Mouse (Mus musculus) ES-Bruce4 (cell line): Measurements from ENCODE around the gene Tmem120a. TPM values are rescaled to one million over a fixed set of nuclear protein-coding genes. Genes with fewer than 3 reads are reported as not detected.

Experiments
- H3K27ac ChIP-seq: 2 replicates; pipeline ENCODE4 v1.5.1; 2012; ENCODE audit warnings: low read length, inconsistent platforms; ENCODE audit not compliant: insufficient read depth
- H3K27me3 ChIP-seq: 2 replicates; pipeline ENCODE4 v1.6.1; 2012; ENCODE audit warnings: mild to moderate bottlenecking, low read length, inconsistent platforms; ENCODE audit not compliant: control insufficient read depth, poor library complexity, insufficient read depth, severe bottlenecking
- H3K36me3 ChIP-seq: 2 replicates; pipeline ENCODE4 v1.6.1; 2012; ENCODE audit warnings: inconsistent platforms, mild to moderate bottlenecking, low read length, moderate library complexity; ENCODE audit not compliant: control insufficient read depth, poor library complexity, insufficient read depth, severe bottlenecking
- H3K4me1 ChIP-seq: one replicate; pipeline ENCODE4 v1.8.1; 2011; ENCODE audit warnings: low read length; ENCODE audit not compliant: control insufficient read depth, insufficient read depth
- H3K4me3 ChIP-seq: 2 replicates; pipeline ENCODE4 v1.5.1; 2011; ENCODE audit warnings: low read depth, mild to moderate bottlenecking, low read length
- H3K9ac ChIP-seq: 2 replicates; pipeline ENCODE4 v1.6.1; 2012; ENCODE audit warnings: low read depth, mild to moderate bottlenecking, inconsistent platforms; ENCODE audit not compliant: poor library complexity, severe bottlenecking
- H3K9me3 ChIP-seq: replicated peaks from 2 replicates; pipeline ENCODE4 v1.6.1; 2012; ENCODE audit warnings: mild to moderate bottlenecking, low read length, inconsistent platforms; ENCODE audit not compliant: control insufficient read depth, poor library complexity, insufficient read depth, severe bottlenecking
- CTCF ChIP-seq: IDR thresholded peaks from one replicate; pipeline ENCODE4 v1.8.1; 2011; ENCODE audit warnings: low read depth, low read length
- EP300 ChIP-seq: IDR thresholded peaks from 2 replicates; pipeline ENCODE4 v1.6.1; 2011; ENCODE audit warnings: low read depth, low read length; ENCODE audit not compliant: insufficient read depth
- POLR2A ChIP-seq: IDR thresholded peaks from one replicate; pipeline ENCODE4 v1.8.1; 2011; ENCODE audit warnings: low read length; ENCODE audit not compliant: insufficient read depth
- polyA plus RNA-seq: library from polyadenylated mRNA; stranded (reverse); fragments of >200 nt; gene quantifications from 2 replicates; pipeline ENCODE4 v1.2.4, GENCODE M21; 2011; ENCODE audit warnings: low read depth; ENCODE audit not compliant: missing spikeins, insufficient read depth, insufficient read length

The Tmem120a gene
- polyA plus RNA-seq, 1 experiment, result 63.7 TPM

DNA sequence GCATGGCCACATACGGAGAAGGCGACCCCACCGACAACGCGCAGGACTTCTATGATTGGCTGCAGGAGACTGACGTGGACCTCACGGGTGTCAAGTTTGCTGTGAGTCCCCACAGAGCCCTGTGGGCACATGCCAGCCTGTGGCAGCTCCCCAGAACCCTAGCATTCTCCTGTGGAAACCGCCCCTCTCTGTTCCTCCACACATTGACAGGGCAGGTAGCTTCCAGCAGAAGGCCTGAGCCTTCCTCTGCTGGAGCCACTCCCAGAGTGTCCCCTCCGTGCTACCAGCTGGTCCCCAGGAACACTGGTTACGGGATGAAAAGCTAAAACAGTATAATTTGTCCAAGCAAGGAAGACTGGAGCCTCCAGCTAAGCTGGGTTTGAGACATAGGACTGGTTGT, 14.0 kb downstream of the Tmem120a start:
- Histone ChIP-seq H3K9me3 (no peaks in the 10 kb centered on the region), H3K9ac (no peak overlapping the region), H3K36me3 (0 out of 2 replicates have a peak, but pooled peaks cover 2% of the 10 kb centered on the region), H3K27me3 (no peaks in the 10 kb centered on the region), H3K4me1 (peaks cover 4% of the 10 kb centered on the region), H3K27ac (no peak overlapping the region), H3K4me3 (no peak overlapping the region)
- TF ChIP-seq EP300 (no peak), POLR2A (no peak), CTCF (no peak)

DNA sequence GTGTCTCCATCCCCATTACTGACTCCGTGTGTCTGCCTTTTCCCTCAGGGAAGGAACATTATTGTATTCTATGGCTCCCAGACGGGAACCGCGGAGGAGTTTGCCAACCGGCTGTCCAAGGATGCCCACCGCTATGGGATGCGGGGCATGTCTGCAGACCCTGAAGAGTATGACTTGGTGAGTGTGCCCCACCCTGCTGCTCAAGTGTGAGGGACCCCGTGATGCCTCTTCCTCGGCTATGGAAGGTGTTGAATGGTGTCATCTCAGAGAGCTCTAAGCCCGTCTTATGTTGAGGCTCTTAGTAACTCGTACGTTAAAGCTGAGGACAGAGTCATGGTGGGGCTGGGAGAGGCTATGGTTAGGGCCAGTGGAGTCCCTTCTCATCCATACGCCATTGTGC, 14.9 kb downstream of the Tmem120a start:
- H3K4me3 ChIP-seq, result no peak overlapping the region
- no peak overlapping the region for H3K27ac ChIP-seq
- TF ChIP-seq POLR2A (no peak), CTCF (no peak), EP300 (no peak)
- H3K4me1 ChIP-seq, result peaks cover 3% of the 10 kb centered on the region
- no peaks in the 10 kb centered on the region for H3K36me3 ChIP-seq
- no peaks in the 10 kb centered on the region for H3K9me3 ChIP-seq
- H3K27me3 ChIP-seq, result no peaks in the 10 kb centered on the region
- no peak overlapping the region for H3K9ac ChIP-seq

DNA sequence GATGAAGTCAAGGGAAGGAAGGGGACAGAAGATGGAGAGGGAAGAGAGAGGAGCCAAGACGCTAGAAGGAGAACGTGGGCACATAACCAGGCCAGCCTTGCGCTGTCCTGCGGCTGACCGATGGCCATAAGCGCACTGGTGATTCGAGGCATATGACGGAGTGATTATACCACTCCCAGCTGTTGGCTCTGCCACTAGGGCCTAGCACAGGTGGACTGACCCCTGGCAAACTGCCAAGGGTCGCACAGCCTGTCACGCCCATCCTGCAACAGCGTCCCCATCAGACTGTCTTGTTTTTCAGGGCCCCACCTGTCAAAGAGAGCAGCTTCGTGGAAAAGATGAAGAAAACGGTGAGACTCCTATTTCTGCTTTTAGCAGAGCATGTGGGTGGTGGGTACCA, 15.9 kb downstream of the Tmem120a start:
- TF ChIP-seq EP300 (no peak), POLR2A (no peak), CTCF (no peak)
- Histone ChIP-seq H3K36me3 (no peaks in the 10 kb centered on the region), H3K27ac (no peak overlapping the region), H3K4me1 (peaks cover 6% of the 10 kb centered on the region), H3K9ac (no peak overlapping the region), H3K4me3 (no peak overlapping the region), H3K27me3 (no peaks in the 10 kb centered on the region), H3K9me3 (no peaks in the 10 kb centered on the region)

DNA sequence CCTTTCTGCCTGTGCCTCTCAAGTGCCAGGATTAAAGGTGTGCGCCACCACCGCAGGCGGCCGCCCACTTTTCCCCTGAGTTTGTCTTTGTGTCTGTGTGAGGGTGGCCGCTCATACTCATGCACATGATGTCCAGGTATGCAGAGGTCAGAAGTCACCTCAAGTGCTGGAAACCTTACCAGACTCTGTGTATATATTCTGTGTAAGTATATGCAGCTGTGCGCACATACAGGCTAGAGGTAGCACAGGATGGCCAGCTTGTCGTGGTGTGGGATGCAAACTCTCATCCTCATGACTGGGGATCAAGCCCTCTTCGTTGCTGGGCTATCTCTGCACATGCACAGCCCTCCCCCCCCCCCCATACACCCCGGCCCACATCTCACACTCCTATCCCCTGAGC, 16.4 kb downstream of the Tmem120a start:
- Histone ChIP-seq H3K9ac (no peak overlapping the region), H3K27me3 (no peaks in the 10 kb centered on the region), H3K4me1 (peaks cover 6% of the 10 kb centered on the region), H3K9me3 (no peaks in the 10 kb centered on the region), H3K27ac (no peak overlapping the region), H3K4me3 (no peak overlapping the region), H3K36me3 (no peaks in the 10 kb centered on the region)
- TF ChIP-seq CTCF, result no peak
- no peak for TF ChIP-seq POLR2A
- TF ChIP-seq EP300, result no peak

DNA sequence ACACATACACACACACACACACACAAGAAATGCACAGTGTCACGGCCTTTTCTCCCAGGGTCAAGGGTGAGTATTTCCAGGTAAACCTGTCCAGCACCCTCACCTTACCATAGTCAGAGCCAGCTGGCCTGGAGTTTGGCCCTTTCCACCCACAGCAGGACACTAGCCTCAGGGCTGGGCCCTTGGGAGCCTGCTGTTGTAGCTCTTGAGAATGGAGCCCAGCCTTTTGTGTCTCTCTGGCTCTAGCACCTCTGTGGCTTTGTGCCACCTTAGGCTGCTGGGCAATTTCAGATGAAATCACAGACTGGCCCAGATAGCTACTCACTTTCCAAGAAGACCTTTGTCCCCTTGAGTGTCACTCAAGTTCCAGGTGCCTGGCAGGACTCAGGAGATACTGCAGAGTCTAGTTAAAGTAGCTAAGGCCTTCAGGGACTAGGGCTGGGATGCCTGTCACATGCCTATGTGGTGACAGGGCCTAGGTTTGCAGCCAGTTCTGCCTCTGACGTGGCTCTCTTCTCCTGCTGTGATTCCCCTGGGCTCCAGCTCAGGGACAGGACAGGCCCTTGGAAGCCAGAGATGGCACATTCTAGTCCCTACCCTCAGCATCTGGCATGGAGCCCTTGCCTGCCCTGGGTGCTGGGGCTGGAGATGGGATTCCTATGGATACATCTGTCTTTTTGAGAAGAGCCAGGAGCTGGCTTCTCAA, 17.5 kb downstream of the Tmem120a start:
- H3K9ac ChIP-seq, result no peak overlapping the region
- H3K36me3 ChIP-seq, result no peaks in the 10 kb centered on the region
- H3K4me1 ChIP-seq, result peaks cover 6% of the 10 kb centered on the region
- H3K27me3 ChIP-seq, result no peaks in the 10 kb centered on the region
- H3K9me3 ChIP-seq, result no peaks in the 10 kb centered on the region
- no peak overlapping the region for H3K4me3 ChIP-seq
- TF ChIP-seq POLR2A, result no peak
- no peak for TF ChIP-seq EP300
- TF ChIP-seq CTCF, result no peak
- no peak overlapping the region for H3K27ac ChIP-seq

DNA sequence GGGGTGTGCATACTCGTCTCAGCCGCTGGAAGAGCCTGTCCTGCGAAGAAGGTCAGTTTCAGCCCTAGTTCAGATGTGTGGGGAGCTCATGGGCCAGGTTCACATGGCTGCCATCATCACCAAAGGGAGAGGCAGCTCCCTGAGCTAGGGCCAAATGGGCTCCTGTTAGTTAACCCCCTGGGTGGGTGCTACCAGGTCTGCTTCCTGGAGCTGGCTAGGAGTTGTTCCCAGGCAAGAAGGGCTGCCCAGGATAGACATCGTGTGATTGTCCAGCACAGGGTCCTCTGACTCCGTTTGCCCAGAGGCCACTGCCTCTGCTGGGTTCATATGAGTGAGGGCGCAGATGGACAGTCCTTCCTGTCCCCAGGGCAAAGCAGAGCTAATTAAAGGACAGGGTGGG, 18.3 kb downstream of the Tmem120a start:
- Histone ChIP-seq H3K4me1 (peaks cover 6% of the 10 kb centered on the region), H3K27me3 (no peaks in the 10 kb centered on the region), H3K4me3 (no peak overlapping the region), H3K9me3 (no peaks in the 10 kb centered on the region), H3K36me3 (no peaks in the 10 kb centered on the region), H3K9ac (no peak overlapping the region), H3K27ac (no peak overlapping the region)
- no peak for TF ChIP-seq POLR2A
- TF ChIP-seq CTCF, result no peak
- no peak for TF ChIP-seq EP300
